Mouse (Mus musculus) hindbrain, embryonic 14.5 days (tissue): Measurements from ENCODE around the gene Hspb2. TPM values are rescaled to one million over a fixed set of nuclear protein-coding genes. Genes with fewer than 3 reads are reported as not detected.

ENCODE experiments used
- ATAC-seq: fragments of 200-750 bp; cut with Nextera tagmentation; 2 replicates; pipeline ENCODE4 v1.8.0; 2017; ENCODE audit warnings: moderate number of reproducible peaks, mild to moderate bottlenecking, moderate TSS enrichment, moderate library complexity; ENCODE audit not compliant: low FRiP score
- DNase-seq: peaks from one replicate; pipeline ENCODE4 v3.0.0-alpha.2; 2015; ENCODE audit warnings: low spot score
- H3K27ac ChIP-seq: fragments of 300-500 bp; sonication (generic); 2 replicates; pipeline ENCODE4 v1.5.1; 2014; ENCODE audit warnings: mild to moderate bottlenecking, moderate library complexity
- H3K27me3 ChIP-seq: fragments of 300-500 bp; sonication (generic); 2 replicates; pipeline ENCODE4 v1.6.1; 2014; ENCODE audit warnings: mild to moderate bottlenecking, low read length, mixed read lengths; ENCODE audit not compliant: control insufficient read depth, insufficient read depth
- H3K36me3 ChIP-seq: fragments of 300-500 bp; sonication (generic); replicated peaks from 2 replicates; pipeline ENCODE4 v1.6.1; 2014; ENCODE audit not compliant: control insufficient read depth, insufficient read depth
- H3K4me1 ChIP-seq: fragments of 300-500 bp; sonication (generic); replicated peaks from 2 replicates; pipeline ENCODE4 v1.6.1; 2014; ENCODE audit warnings: antibody characterized with exemption, low read length, mixed read lengths; ENCODE audit not compliant: control insufficient read depth, insufficient read depth
- H3K4me2 ChIP-seq: fragments of 300-500 bp; sonication (generic); replicated peaks from 2 replicates; pipeline ENCODE4 v1.6.1; 2014; ENCODE audit warnings: mild to moderate bottlenecking, moderate library complexity
- H3K4me3 ChIP-seq: fragments of 300-500 bp; sonication (generic); replicated peaks from 2 replicates; pipeline ENCODE4 v1.5.1; 2014; ENCODE audit warnings: mild to moderate bottlenecking, low read length
- H3K9ac ChIP-seq: fragments of 300-500 bp; sonication (generic); 2 replicates; pipeline ENCODE4 v1.6.1; 2014
- H3K9me3 ChIP-seq: fragments of 300-500 bp; sonication (generic); 2 replicates; pipeline ENCODE4 v1.6.1; 2016; ENCODE audit warnings: low read length; ENCODE audit not compliant: control insufficient read depth
- WGBS: fragments of 180-500 bp; shearing (Covaris S2); extraction: QIAGEN DNeasy Blood & Tissue Kit; methylation state at CpG from one replicate; pipeline ENCODE4 v1.1.7; 2014; 5-methylcytosine and 5-hydroxymethylcytosine counted together
- polyA plus RNA-seq: library from polyadenylated mRNA; unstranded; fragments of >200 nt; fragmentation: Nextera tagmentation; extraction: Ambion mirVana; gene quantifications from 2 replicates; pipeline ENCODE4 v1.2.1, GENCODE M21; 2014

The Hspb2 gene
- polyA plus RNA-seq, 1 experiment from 2014 or later, result 1.8 TPM

- H3K9ac ChIP-seq, result 0 out of 2 replicates have a peak overlapping the region, but pooled peaks have one; percentile 41
- H3K4me3 ChIP-seq, result 0 out of 2 replicates have a peak overlapping the region, but pooled peaks have one; percentile 74
- peak overlapping the region; percentile 75 for H3K4me2 ChIP-seq
- no peaks in the 10 kb centered on the region for H3K27me3 ChIP-seq
- no peaks in the 10 kb centered on the region for H3K36me3 ChIP-seq
- ATAC-seq, result no peak
- peaks cover 55% of the 10 kb centered on the region for H3K4me1 ChIP-seq
- H3K9me3 ChIP-seq, result no peaks in the 10 kb centered on the region
- peak overlapping the region; percentile 91 for H3K27ac ChIP-seq
- 35% methylated on average over 3 of the region's 3 CpGs for WGBS
- DNase-seq, result no peak
Measured at GRCm38 (mm10) chr9:50724661-50725330, 27.4 kb downstream of the Hspb2 start.

DNA sequence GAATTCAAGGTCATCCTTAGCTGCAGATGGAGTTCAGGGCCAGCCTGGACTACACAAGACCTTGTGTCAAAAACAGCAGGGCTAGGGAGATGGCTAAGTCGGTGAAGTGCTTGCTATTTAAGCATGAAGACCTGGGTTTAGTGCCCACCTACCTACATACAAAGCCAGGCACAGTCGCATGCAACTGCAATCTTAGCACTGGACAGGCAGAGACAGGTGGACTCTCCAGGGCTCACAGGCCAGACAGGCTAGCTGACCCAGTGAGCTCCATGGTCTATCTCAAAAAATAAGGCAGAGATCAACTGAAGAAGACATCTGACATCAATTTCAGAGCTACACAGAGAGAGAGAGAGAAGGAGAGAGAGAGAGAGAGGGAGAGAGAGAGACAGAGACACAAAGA lies 28.0 kb downstream of the Hspb2 start:
- peaks cover 55% of the 10 kb centered on the region for H3K4me1 ChIP-seq
- DNase-seq (no peak), ATAC-seq (no peak)
- H3K27ac ChIP-seq, result peak overlapping the region; percentile 91
- H3K36me3 ChIP-seq, result no peaks in the 10 kb centered on the region
- no peaks in the 10 kb centered on the region for H3K27me3 ChIP-seq
- H3K4me3 ChIP-seq, result no peak overlapping the region
- H3K9me3 ChIP-seq, result no peaks in the 10 kb centered on the region
- 80% methylated on average over 2 of the region's 2 CpGs for WGBS
- H3K9ac ChIP-seq, result 0 out of 2 replicates have a peak overlapping the region, but pooled peaks have one; percentile 5
- peak overlapping the region; percentile 75 for H3K4me2 ChIP-seq

DNA sequence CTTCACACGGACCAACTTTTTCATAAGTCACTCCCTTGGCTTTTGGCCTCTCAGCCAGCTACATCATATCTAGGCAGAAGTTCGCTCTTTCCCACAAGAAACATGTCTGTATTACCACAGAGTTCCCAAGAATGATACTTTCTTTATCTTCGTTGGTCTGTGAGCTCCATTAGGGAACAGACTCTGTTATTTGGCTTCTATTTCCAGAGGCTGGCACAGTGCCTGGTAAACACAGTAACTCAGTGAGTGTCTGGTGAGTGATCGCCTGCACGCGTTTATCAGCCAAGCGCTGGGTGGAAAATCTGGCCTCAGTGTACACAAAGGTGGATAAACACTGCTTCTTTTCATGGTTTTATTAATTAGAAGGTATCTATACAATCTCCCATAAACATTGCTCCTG lies 28.7 kb downstream of the Hspb2 start:
- Histone ChIP-seq H3K4me3 (no peak overlapping the region), H3K27ac (peak overlapping the region; percentile 91), H3K4me2 (peak overlapping the region; percentile 75), H3K4me1 (peaks cover 48% of the 10 kb centered on the region), H3K27me3 (no peaks in the 10 kb centered on the region), H3K36me3 (no peaks in the 10 kb centered on the region), H3K9ac (no peak overlapping the region), H3K9me3 (no peaks in the 10 kb centered on the region)
- ATAC-seq (no peak), DNase-seq (peak; percentile 80)
- 46% methylated on average over 7 of the region's 7 CpGs for WGBS

DNA sequence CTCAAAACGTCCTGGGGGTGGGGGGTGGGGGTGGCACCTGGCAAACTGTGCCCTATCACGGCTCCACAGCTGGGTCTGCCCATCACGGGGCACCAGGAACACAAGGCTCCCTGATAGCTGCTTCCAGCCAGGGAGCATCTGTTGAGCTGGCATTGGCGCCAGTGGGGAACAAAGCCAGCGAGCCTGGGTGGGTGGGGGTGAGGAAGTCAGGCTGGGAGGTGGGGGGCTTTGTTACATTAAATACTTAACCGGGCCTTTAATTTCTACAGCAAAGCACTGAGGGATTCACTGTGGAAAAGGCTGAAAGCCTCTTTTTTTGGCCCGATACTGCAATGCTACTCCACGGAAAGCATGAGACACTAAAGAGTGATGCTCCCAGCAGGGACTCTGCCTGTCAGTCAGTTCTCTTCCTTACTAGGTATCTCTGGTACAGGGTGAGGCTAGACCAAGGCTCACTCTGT lies 29.7 kb downstream of the Hspb2 start:
- no peaks in the 10 kb centered on the region for H3K9me3 ChIP-seq
- no peak for DNase-seq
- peaks cover 45% of the 10 kb centered on the region for H3K4me1 ChIP-seq
- peak overlapping the region; percentile 60 for H3K27ac ChIP-seq
- H3K4me2 ChIP-seq, result peak overlapping the region; percentile 75; the same call in 1 of the 2 replicates
- H3K4me3 ChIP-seq, result no peak overlapping the region
- no peaks in the 10 kb centered on the region for H3K27me3 ChIP-seq
- H3K9ac ChIP-seq, result no peak overlapping the region
- ATAC-seq, result peak; percentile 63; the same call in 1 of the 2 replicates
- WGBS, result 25% methylated on average over 8 of the region's 8 CpGs
- no peaks in the 10 kb centered on the region for H3K36me3 ChIP-seq

DNA sequence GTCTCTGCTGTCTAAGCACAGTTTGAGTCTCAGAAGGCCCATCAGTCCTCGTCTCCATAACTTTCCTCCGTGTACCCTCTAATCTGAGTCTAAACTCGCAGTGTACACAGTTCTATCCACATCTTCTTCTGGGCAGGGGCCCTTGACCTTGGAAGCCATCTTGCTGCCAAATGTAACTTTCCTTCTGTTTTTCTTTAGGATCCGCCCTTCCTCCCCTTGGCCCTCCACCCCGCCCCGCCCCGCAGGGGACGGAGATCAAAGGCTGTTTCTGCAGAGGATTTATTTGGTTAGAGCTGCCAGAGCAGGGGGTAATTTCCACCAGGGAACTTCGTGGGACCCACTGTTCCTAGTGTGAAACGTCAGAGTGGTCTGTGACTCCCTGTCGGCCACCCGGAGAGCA lies 31.1 kb downstream of the Hspb2 start:
- DNase-seq (no peak), ATAC-seq (no peak)
- no peaks in the 10 kb centered on the region for H3K27me3 ChIP-seq
- no peak overlapping the region for H3K4me2 ChIP-seq
- H3K9me3 ChIP-seq, result no peaks in the 10 kb centered on the region
- no peak overlapping the region for H3K27ac ChIP-seq
- peaks cover 31% of the 10 kb centered on the region for H3K4me1 ChIP-seq
- 40% methylated on average over 12 of the region's 12 CpGs for WGBS
- H3K36me3 ChIP-seq, result no peaks in the 10 kb centered on the region
- no peak overlapping the region for H3K9ac ChIP-seq
- H3K4me3 ChIP-seq, result no peak overlapping the region

- H3K4me1 ChIP-seq, result peaks cover 10% of the 10 kb centered on the region; the same call in 1 of the 2 replicates
- no peaks in the 10 kb centered on the region for H3K27me3 ChIP-seq
- H3K4me2 ChIP-seq, result no peak overlapping the region
- 81% methylated on average over 4 of the region's 4 CpGs for WGBS
- H3K9ac ChIP-seq, result no peak overlapping the region
- no peak overlapping the region for H3K27ac ChIP-seq
- no peaks in the 10 kb centered on the region for H3K9me3 ChIP-seq
- ATAC-seq, result no peak
- no peak for DNase-seq
- no peaks in the 10 kb centered on the region for H3K36me3 ChIP-seq
- no peak overlapping the region for H3K4me3 ChIP-seq
Measured at GRCm38 (mm10) chr9:50718878-50719277, 33.3 kb downstream of the Hspb2 start.

- Histone ChIP-seq H3K27ac (no peak overlapping the region), H3K9ac (no peak overlapping the region), H3K4me3 (no peak overlapping the region), H3K4me2 (no peak overlapping the region), H3K36me3 (peaks cover 15% of the 10 kb centered on the region; the same call in 1 of the 2 replicates), H3K27me3 (no peaks in the 10 kb centered on the region), H3K9me3 (no peaks in the 10 kb centered on the region), H3K4me1 (no peaks in the 10 kb centered on the region)
- WGBS, result 71% methylated on average over 4 of the region's 4 CpGs
- ATAC-seq (no peak), DNase-seq (no peak)
Measured at GRCm38 (mm10) chr9:50714188-50714587, 38.0 kb downstream of the Hspb2 start.

DNA sequence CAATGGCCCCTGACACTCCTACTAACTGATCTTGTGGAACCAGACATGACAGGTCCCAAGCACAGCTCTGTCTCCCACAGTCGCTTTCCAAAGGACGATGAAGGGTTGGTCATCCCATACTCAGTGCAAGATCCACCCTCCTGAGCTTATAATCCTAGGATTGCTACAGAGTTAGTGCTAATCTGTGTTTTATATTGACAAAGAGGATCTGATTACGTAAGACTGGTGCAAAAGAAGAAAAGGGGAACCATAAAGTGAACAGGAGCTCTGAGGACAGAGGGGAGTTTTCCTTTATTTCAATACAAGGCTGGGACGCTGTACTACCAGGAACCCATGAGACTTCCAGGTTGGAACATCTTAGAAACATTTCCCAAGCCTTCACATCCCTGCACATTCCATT lies 40.8 kb downstream of the Hspb2 start:
- Histone ChIP-seq H3K9me3 (no peaks in the 10 kb centered on the region), H3K9ac (no peak overlapping the region), H3K4me3 (no peak overlapping the region), H3K36me3 (peaks cover 27% of the 10 kb centered on the region; the same call in 1 of the 2 replicates), H3K4me1 (no peaks in the 10 kb centered on the region), H3K27me3 (no peaks in the 10 kb centered on the region), H3K27ac (no peak overlapping the region), H3K4me2 (no peak overlapping the region)
- WGBS, result 90% methylated on average over 4 of the region's 4 CpGs
- no peak for ATAC-seq
- DNase-seq, result no peak

DNA sequence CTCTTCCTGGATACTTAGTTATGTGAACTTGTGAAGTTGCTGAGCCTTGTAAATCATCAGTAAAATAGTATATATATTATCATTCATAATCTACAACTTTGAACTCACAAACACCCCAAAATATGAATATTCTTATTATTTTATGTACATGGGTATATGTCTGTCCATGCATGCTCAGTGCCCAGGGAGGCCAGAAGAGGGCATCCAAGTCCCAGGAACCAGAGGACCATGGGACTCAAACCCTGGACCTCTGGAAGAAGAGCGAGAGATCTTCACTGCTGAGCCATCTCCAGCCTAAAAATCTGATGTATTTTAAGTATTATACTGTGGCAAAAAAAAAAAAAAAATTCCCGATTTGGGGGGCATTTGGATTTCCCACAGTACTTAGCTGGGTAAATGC lies 43.0 kb downstream of the Hspb2 start:
- Histone ChIP-seq H3K4me2 (no peak overlapping the region), H3K36me3 (peaks cover 41% of the 10 kb centered on the region), H3K4me3 (no peak overlapping the region), H3K27me3 (no peaks in the 10 kb centered on the region), H3K4me1 (no peaks in the 10 kb centered on the region), H3K27ac (no peak overlapping the region), H3K9ac (no peak overlapping the region), H3K9me3 (no peaks in the 10 kb centered on the region)
- DNase-seq (no peak), ATAC-seq (no peak)
- WGBS, result 39% methylated on average over 2 of the region's 2 CpGs
